Mouse (Mus musculus): Measurements from ENCODE around the gene Lmtk3.

DNA sequence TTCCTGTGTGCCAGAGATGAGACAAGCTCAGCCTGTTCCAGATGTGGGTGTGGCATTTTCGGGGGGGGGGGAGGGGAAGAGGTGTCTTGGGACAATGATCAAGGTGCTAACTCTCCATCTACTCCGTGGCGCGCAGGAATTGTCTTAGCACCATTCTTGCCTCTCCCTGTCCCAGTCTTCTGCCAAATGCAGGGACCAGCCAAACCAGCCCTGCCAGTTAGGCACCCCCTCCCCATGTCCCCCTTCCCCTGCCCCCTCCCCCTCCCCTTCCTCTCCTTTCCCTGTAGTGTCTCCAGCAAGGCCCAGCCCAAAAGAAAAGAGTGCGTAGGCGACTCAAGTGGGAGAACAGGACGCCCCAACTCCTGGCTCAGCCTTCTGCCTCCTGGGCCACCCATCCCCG, 16.8 kb upstream of the Lmtk3 start:
- no peak for TF ChIP-seq E2F4 (IDR thresholded peaks at IDR 0.05; ENCODE audit: insufficient read depth)
- no peak for TF ChIP-seq POLR2A (IDR thresholded peaks at IDR 0.05; ENCODE audit: insufficient read length, low read depth)
- TF ChIP-seq MYOD1 (IDR thresholded peaks at IDR 0.05; ENCODE audit: control insufficient read depth in 1 of 3, insufficient read length in 2 of 3, low read depth in 2 of 3) = no peak
- TF ChIP-seq CEBPB (IDR thresholded peaks at IDR 0.05; ENCODE audit: insufficient read depth, poor library complexity, severe bottlenecking) = no peak
- no peak for TF ChIP-seq REST (IDR thresholded peaks at IDR 0.05; ENCODE audit: insufficient read depth, insufficient read length)
- no peak for TF ChIP-seq TCF12 (IDR thresholded peaks at IDR 0.05; ENCODE audit: insufficient read depth, poor library complexity, severe bottlenecking)
- TF ChIP-seq MAX (IDR thresholded peaks at IDR 0.05; ENCODE audit: low read depth) = no peak

Measured in myocyte (in vitro differentiated cells).